Mouse (Mus musculus) left cerebral cortex, adult 11 months (tissue): ENCODE results near the gene Sae1.

ENCODE experiments used
- DNase-seq: peaks from one replicate; pipeline ENCODE4 v3.0.0; 2022; ENCODE audit warnings: low spot score

Gene Sae1

DNA sequence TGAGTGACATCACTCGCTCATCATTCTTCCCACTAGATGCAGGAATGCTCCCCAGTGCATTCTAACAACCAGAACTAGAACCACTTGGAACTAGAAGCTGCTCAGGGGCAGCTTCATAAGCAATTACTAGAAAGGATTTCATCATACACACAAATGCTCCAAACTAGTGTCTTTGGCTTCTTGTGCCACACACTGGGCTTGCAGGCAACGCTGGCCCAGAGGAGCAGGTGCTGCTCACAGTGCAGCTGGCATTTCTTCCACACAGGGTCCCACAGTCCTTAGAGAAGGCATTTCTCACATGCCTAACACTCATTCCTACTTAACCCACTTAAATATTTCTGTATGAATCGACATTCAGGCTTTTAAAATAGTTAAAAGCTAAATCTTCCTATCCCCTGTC is 30.0 kb downstream of the Sae1 start:
- no peak for DNase-seq

GRCm38 (mm10) chr7:16355854-16356594 is 31.6 kb downstream of the Sae1 start:
- no peak for DNase-seq

- DNase-seq = no peak
Measured at GRCm38 (mm10) chr7:16349999-16350398, 37.6 kb downstream of the Sae1 start.

GRCm38 (mm10) chr7:16345297-16345696 is 42.3 kb downstream of the Sae1 start:
- DNase-seq = no peak

DNA sequence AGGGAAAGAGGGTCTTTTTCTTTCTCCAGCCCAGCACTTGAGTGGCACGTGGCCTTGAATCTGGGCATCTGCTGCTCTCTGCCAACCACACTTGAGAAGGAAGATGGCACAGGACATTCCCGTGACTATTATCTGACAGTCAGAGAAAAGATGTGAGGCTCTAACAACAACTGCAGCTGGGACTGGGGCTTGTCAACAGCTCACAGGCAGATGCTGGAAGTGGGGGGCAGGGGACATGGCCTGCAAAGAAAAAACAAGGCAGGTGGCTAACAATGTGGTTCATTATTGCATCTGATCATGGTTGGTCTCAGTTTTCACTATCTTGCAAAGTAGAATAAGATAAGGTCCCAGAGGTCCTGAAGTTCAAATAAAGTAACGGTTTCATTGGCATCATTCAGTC is 43.0 kb downstream of the Sae1 start:
- DNase-seq = no peak

DNA sequence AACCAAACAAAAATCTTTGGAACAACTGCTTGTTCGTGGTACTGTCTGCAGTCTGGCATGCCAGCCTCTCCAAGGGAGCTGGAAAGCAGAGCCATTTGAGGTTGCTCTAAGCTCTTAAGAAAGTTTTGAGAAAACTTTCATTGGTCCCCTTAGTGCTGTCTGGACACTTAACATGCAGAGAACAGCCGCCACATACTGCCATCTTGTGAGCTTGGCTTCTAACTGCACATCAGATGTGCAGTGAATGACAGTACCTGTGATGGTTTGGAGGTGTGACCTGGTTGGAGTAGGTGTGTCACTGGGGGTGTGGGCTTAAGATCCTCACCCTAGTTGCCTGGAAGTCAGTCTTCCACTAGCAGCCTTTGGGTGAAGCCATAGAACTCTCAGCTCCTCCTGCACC is 49.9 kb downstream of the Sae1 start:
- DNase-seq = no peak

DNA sequence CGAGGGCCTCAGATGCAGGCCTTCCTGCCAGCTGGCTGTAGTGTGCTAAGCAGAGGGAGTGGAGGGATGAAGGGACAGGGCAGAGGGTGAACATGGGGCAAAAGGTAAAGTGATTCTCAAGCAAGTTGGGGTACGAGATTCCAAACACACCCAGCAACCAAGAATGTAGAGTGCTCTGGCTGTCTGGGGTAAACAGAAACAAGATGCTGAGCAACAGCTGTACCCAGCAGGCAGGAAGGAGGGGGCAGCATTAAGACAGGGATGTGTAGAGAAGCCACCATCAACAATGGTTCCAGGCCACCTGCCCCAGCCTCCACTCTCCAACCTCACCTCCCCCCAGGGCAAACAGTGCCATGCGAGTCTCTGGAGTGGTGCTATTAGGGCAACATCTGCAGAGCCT is 58.5 kb downstream of the Sae1 start:
- no peak for DNase-seq

GRCm38 (mm10) chr7:16326607-16326971 is 61.0 kb downstream of the Sae1 start:
- DNase-seq = no peak

- DNase-seq = no peak
Measured at GRCm38 (mm10) chr7:16325920-16326606, 61.5 kb downstream of the Sae1 start.

DNA sequence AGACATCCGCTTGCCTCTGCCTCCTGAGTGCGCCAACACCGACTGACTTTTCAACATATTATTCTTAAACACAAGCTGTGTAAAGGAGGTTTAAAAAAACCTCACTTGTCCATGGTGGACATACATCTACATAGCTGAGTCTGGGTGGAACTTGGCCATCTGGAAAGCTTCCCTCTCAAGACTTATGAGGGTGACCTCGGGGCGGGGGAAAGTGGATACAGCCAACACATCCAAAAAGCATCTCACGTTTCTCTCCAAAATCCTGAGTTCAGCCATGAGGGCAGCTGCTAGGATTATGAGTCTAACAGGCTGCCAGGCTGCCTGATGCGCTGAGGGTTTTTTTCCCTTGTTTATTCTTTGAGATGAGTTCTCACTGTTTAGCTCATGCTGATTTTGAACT is 62.9 kb downstream of the Sae1 start:
- no peak for DNase-seq

DNA sequence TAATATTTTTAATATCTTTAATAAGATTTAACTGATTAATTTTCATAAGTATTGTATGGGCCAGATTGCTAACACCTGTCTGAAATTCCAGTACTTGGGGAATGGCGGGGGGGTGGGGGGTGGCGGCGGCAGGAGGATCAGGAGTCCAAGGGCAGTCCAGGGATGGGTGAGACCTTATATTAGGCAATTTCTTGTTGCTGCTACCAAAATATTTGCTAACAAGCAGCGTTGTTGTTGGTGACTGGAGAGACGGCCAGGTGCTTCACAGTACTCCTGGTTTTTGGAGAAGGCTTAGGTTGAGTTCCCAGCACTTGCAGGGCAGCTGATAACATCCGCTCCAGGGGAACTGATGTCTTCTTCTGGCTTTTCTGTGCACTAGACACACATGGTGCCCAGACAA is 67.1 kb downstream of the Sae1 start:
- DNase-seq = no peak

- no peak for DNase-seq
Measured at GRCm38 (mm10) chr7:16319216-16319615, 68.4 kb downstream of the Sae1 start.

DNA sequence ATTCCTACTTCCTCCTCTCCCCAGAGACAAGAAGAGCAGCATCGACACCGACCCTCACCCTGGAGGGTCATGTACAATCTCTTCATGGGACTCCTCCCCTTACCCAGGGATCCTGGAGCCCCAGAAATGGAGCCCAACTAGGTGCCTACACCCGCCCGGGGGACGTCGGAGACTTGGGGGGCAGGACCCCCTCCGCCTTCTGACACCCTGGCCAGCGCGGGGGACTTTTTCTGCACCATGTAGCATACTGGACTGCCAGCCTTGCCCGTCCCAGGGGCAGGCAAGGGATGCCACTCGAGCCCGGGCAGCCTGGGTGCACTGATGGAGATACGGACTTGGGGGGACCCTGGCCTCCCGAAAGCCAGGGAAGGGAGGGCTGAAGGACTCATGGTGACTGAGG is 70.5 kb downstream of the Sae1 start:
- DNase-seq = no peak

- DNase-seq = no peak
Measured at GRCm38 (mm10) chr7:16315222-16315759, 72.3 kb downstream of the Sae1 start.

DNA sequence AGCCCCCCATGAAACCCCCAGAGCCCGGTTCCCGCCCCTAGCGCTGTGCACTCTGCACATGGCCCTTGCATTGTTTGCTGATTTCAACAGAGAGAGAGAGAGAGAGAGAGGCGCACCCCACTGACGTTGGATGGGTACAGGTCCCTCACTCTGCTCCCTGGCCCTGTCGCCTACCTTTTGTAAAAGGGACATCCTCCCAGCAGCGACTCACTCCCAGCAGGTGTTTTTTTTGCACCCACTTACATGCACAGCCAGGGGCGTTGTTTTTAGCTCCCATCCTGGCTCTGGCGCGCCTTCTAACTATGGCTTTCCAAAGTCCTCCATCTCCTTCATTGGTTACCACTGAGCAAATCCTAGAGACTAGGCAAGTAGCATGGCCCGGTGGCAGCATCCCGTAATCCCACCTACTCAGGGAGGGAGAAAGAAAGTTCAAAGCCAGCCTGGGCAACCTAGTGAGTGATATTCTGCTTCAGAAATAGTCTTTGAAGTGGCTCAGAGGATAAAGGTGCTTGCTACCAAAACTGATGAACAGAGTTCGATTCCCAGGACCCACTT is 73.3 kb downstream of the Sae1 start:
- no peak for DNase-seq

DNA sequence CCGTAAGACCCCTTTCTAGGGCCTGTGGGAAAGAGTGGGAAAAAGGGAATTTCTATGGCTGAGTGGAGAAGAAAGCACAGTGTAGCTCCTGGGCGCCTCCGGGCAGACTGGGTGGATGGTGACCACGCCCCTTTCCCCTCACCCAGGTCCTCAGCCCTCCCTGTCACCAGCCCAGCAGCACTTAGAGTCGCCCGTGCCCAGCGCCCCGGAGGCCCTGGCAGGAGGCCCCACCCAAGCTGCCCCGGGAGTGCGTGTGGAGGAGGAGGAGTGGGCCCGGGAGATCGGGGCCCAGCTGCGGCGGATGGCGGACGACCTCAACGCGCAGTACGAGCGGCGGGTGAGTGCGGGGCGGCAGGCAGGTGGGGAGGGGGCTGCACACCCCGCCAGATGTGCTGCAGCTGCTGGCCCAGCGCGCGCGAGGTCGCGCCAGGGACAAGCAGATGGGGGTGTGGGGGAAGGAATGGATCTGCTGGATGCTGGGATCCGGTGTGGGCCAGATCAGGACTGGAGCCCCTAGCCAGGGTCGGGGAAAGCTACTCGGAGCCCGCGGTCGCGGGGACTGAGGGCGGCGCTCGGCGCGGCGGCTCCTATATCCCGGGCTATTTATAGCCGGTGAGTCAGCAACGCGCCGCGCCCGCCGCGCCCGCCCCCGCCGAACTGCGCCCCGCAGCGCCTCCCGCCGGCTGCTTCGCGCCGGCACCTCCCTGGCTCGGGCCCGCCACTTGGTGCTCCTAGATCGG is 74.0 kb downstream of the Sae1 start:
- DNase-seq = no peak

DNA sequence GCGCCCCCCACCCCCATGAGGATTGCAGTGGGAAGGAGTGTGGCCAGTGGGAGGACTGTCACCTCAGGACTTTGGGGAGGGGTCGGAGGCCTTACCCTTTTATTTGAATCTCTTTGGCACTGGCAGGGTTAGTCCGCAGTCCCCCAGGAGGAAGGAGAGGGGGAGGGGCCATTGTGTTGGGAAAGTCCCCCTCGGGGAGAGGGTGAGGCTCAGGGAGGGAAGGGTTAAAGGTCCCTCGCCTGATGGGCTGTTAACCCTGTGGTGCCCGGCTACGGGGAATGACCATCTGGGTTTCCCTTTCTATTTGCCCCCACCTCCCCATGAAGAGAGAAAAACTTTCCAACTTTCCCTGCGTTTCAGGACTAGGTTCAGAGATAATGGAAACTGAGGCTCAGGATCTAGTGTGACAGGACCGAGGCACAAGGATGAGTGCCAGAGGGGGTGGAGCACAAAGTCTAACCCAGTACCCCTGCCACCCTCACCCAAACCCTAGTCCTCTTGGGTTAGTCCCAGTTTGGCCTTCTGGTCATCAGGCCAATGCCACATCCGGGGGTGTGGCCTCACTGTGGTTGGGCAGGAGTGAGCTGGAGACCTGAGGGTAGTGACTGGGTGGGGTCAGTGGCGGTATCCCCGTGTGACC is 74.8 kb downstream of the Sae1 start:
- DNase-seq = no peak

DNA sequence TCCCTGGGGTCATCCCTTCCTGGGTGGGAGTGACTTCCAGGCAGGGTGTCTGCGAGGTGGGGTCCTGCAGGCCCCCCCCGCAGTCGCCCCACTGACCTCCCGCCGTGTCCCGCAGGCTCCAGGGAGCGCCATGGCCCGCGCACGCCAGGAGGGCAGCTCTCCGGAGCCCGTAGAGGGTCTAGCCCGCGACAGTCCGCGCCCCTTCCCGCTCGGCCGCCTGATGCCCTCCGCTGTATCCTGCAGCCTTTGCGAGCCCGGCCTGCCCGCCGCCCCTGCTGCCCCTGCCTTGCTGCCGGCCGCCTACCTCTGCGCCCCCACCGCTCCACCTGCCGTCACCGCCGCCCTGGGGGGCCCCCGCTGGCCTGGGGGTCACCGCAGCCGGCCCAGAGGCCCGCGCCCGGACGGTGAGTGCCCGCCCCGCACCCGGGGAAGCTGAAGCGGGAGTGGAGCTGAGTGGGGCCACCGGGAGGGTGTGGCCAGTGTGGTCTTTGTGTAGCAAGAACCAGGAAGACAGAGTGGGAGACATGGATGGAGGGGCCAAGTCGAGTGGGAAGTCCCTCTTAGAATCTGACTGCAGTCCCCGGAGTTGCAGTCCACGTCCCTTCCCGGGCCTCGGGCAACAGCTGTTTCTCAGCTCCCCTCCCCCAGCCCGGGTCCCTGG is 75.5 kb downstream of the Sae1 start:
- DNase-seq = no peak

- no peak for DNase-seq
Measured at GRCm38 (mm10) chr7:16311453-16312004, 76.1 kb downstream of the Sae1 start.

- DNase-seq = no peak
Measured at GRCm38 (mm10) chr7:16310521-16311452, 76.8 kb downstream of the Sae1 start.
